Mouse (Mus musculus) midbrain, embryonic 10.5 days (tissue): ENCODE results near the gene Lekr1. TPM values are rescaled to one million over a fixed set of nuclear protein-coding genes. Genes with fewer than 3 reads are reported as not detected.
A peak's percentile ranks its signal among the peaks of the same experiment; 100 is the strongest.

ENCODE experiments used
- DNase-seq: peaks from one replicate; pipeline ENCODE4 v3.0.0-alpha.2; 2017; ENCODE audit warnings: low spot score
- H3K27ac ChIP-seq: fragments of 300-500 bp; sonication (generic); replicated peaks from 2 replicates; pipeline ENCODE4 v1.5.1; 2016; ENCODE audit warnings: mild to moderate bottlenecking
- H3K27me3 ChIP-seq: fragments of 300-500 bp; sonication (generic); 2 replicates; pipeline ENCODE4 v1.6.1; 2016; ENCODE audit warnings: low read depth, mild to moderate bottlenecking; ENCODE audit not compliant: poor library complexity, severe bottlenecking
- H3K36me3 ChIP-seq: fragments of 300-500 bp; sonication (generic); 2 replicates; pipeline ENCODE4 v1.6.1; 2016; ENCODE audit warnings: mild to moderate bottlenecking, moderate library complexity
- H3K4me1 ChIP-seq: fragments of 300-500 bp; sonication (generic); 2 replicates; pipeline ENCODE4 v1.6.1; 2016
- H3K4me3 ChIP-seq: fragments of 300-500 bp; sonication (generic); 2 replicates; pipeline ENCODE4 v1.5.1; 2016; ENCODE audit warnings: mild to moderate bottlenecking, moderate library complexity
- H3K9me3 ChIP-seq: fragments of 300-500 bp; sonication (generic); replicated peaks from 2 replicates; pipeline ENCODE4 v1.6.1; 2016; ENCODE audit warnings: mild to moderate bottlenecking
- WGBS: fragments of 180-500 bp; shearing (Covaris S2); methylation state at CpG from one replicate; pipeline ENCODE4 v1.1.7; 2016; 5-methylcytosine and 5-hydroxymethylcytosine counted together
- polyA plus RNA-seq: library from polyadenylated mRNA; unstranded; fragments of >200 nt; fragmentation: Nextera tagmentation; extraction: Ambion mirVana; gene quantifications from 2 replicates; pipeline ENCODE4 v1.2.1, GENCODE M21; 2016

Gene Lekr1
- polyA plus RNA-seq, 1 experiment from 2014 or later, result 3.6 TPM

DNA sequence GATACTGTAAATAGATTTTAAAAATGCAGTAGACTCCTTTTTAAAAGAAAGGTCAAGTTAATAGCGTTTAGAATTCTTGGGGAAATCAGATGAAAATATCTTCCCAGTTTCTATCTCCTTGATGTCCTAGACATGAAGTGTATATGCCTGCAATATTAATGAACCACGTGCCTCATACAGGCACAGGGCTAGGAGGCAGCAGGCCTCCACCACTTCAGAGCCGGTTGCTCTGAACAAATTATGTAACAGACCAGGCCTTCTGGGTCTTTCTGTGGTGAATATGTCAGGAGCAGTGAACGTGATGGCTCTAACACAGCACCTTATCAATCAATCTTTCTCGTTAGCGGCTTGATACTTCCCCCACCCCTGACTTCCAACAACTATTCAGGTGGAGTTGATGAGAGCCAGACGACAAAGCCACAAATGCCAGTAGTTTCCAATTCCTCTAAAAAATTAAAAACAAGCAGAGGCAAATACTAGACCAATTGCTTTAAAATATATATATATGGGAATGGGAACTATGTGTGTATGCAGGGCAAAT lies 164.0 kb downstream of the Lekr1 start:
- no peaks in the 10 kb centered on the region for H3K36me3 ChIP-seq
- no peak for DNase-seq
- peaks cover 34% of the 10 kb centered on the region for H3K27me3 ChIP-seq
- 85% methylated on average over 7 of the region's 7 CpGs for WGBS
- H3K9me3 ChIP-seq, result no peaks in the 10 kb centered on the region
- H3K27ac ChIP-seq, result no peak overlapping the region
- H3K4me3 ChIP-seq, result no peak overlapping the region
- peaks cover 14% of the 10 kb centered on the region for H3K4me1 ChIP-seq

GRCm38 (mm10) chr3:65830801-65831200 lies 164.8 kb downstream of the Lekr1 start:
- H3K9me3 ChIP-seq, result no peaks in the 10 kb centered on the region
- no peak overlapping the region for H3K27ac ChIP-seq
- H3K4me3 ChIP-seq, result no peak overlapping the region
- DNase-seq, result no peak
- H3K27me3 ChIP-seq, result peaks cover 34% of the 10 kb centered on the region
- H3K4me1 ChIP-seq, result peaks cover 14% of the 10 kb centered on the region
- H3K36me3 ChIP-seq, result no peaks in the 10 kb centered on the region
- 47% methylated on average over 16 of the region's 16 CpGs for WGBS

GRCm38 (mm10) chr3:65832398-65832797 lies 166.4 kb downstream of the Lekr1 start:
- Histone ChIP-seq H3K4me1 (peaks cover 14% of the 10 kb centered on the region), H3K36me3 (no peaks in the 10 kb centered on the region), H3K27ac (no peak overlapping the region), H3K9me3 (no peaks in the 10 kb centered on the region), H3K27me3 (peaks cover 34% of the 10 kb centered on the region), H3K4me3 (no peak overlapping the region)
- WGBS, result 75% methylated on average over 7 of the region's 7 CpGs
- no peak for DNase-seq

- H3K27ac ChIP-seq, result no peak overlapping the region
- peaks cover 4% of the 10 kb centered on the region; the same call in 1 of the 2 replicates for H3K27me3 ChIP-seq
- H3K9me3 ChIP-seq, result no peaks in the 10 kb centered on the region
- H3K4me1 ChIP-seq, result 0 out of 2 replicates have a peak, but pooled peaks cover 2% of the 10 kb centered on the region
- no peaks in the 10 kb centered on the region for H3K36me3 ChIP-seq
- WGBS, result 84% methylated on average over 5 of the region's 5 CpGs
- no peak overlapping the region for H3K4me3 ChIP-seq
- DNase-seq, result no peak
Measured at GRCm38 (mm10) chr3:65836435-65836834, 170.4 kb downstream of the Lekr1 start.

- DNase-seq, result peak; percentile 6
- H3K36me3 ChIP-seq, result no peaks in the 10 kb centered on the region
- no peaks in the 10 kb centered on the region for H3K9me3 ChIP-seq
Measured at GRCm38 (mm10) chr3:65839664-65840063, 173.6 kb downstream of the Lekr1 start.

DNA sequence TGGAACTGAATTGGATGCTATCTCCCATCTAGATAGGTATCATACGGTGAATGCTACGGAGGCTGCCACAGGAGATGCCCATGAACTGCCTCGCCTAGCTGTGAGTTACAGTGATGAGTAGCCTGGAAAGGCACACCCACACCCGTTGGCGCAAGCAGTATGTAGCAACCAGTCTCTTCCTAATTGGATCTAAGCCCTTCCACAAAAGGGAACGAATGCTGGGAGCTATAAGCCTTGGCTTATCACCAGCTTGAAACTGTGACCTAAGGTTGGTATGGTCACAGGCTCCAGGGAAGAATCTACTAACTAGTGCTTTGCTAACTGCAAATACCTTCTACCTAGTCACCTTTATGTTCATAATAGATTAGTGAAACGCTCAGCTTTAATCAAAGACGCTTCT lies 175.1 kb downstream of the Lekr1 start:
- no peaks in the 10 kb centered on the region; the same call in 1 of the 2 replicates for H3K27me3 ChIP-seq
- H3K36me3 ChIP-seq, result no peaks in the 10 kb centered on the region
- 0 out of 2 replicates have a peak, but pooled peaks cover 2% of the 10 kb centered on the region for H3K4me1 ChIP-seq
- H3K4me3 ChIP-seq, result no peak overlapping the region
- WGBS, result 85% methylated on average over 8 of the region's 8 CpGs
- H3K9me3 ChIP-seq, result no peaks in the 10 kb centered on the region
- no peak overlapping the region for H3K27ac ChIP-seq
- no peak for DNase-seq

More at GRCm38 (mm10) chr3:65839664-65840063, 173.6 kb downstream of the Lekr1 start:
- no peak overlapping the region for H3K4me3 ChIP-seq
- H3K27me3 ChIP-seq, result no peaks in the 10 kb centered on the region; the same call in 1 of the 2 replicates
- H3K4me1 ChIP-seq, result 0 out of 2 replicates have a peak, but pooled peaks cover 2% of the 10 kb centered on the region
- H3K27ac ChIP-seq, result no peak overlapping the region

DNA sequence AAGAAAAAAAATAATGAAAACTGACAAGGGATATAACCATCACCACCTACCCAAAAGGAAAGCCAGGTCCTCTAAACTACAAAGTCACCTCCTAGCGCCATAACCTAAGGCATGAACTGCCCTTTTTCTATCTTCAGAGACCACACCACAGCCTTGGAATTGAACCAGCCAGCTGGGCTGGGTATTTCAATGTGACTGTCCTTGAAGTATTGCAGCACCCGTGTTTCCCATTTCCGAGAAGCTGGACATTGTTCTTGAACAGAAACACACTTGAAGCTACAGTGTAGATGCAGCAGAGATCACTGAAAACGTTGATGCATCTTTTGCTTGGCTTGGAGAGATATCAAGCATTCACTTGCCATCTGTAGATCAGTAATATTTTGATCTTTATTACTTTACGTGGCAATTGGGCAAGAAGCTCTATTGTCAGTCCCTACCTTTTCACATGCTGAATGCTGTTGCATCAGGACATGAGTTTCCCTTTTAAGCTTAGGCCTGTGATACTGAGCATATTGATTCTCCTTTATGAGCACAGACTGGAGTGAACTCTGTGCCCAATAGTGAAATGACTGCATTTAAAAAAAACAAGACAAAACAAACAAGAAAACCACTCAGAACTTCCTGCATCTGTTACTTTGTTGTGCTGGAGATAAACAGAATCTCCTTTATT lies 176.6 kb downstream of the Lekr1 start:
- no peak overlapping the region for H3K27ac ChIP-seq
- 88% methylated on average over 5 of the region's 5 CpGs for WGBS
- no peak overlapping the region for H3K4me3 ChIP-seq
- no peaks in the 10 kb centered on the region; the same call in 1 of the 2 replicates for H3K27me3 ChIP-seq
- H3K36me3 ChIP-seq, result no peaks in the 10 kb centered on the region
- H3K9me3 ChIP-seq, result no peaks in the 10 kb centered on the region
- 0 out of 2 replicates have a peak, but pooled peaks cover 2% of the 10 kb centered on the region for H3K4me1 ChIP-seq
- DNase-seq, result peak; percentile 5

- 76% methylated on average over 4 of the region's 4 CpGs for WGBS
- Histone ChIP-seq H3K27me3 (no peaks in the 10 kb centered on the region; the same call in 1 of the 2 replicates), H3K27ac (no peak overlapping the region), H3K4me3 (no peak overlapping the region), H3K36me3 (no peaks in the 10 kb centered on the region), H3K9me3 (no peaks in the 10 kb centered on the region), H3K4me1 (0 out of 2 replicates have a peak, but pooled peaks cover 2% of the 10 kb centered on the region)
- DNase-seq, result peak; percentile 6
Measured at GRCm38 (mm10) chr3:65843185-65843552, 177.1 kb downstream of the Lekr1 start.

DNA sequence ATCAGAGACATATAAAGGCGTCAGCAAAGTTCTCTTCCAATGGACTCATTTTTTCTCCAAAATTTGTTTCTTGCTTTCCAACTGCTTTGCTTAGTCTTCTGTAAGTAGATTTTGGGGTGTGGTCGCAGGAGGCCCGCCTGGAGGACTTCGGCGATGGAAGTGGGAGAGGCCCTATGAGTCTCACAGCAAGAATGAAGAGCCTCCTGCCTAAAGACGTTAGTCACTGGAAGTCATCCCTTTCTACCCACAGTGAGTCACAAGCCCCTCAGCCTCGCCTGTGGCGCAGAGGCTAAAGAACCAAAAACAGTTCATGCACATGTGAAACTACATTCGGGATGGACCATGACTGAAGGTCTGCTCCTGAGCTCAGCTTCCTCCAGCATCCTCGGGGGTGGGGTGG lies 178.3 kb downstream of the Lekr1 start:
- H3K27ac ChIP-seq, result no peak overlapping the region
- 0 out of 2 replicates have a peak, but pooled peaks cover 2% of the 10 kb centered on the region for H3K4me1 ChIP-seq
- H3K4me3 ChIP-seq, result no peak overlapping the region
- H3K9me3 ChIP-seq, result no peaks in the 10 kb centered on the region
- no peaks in the 10 kb centered on the region for H3K36me3 ChIP-seq
- H3K27me3 ChIP-seq, result no peaks in the 10 kb centered on the region; the same call in 1 of the 2 replicates
- DNase-seq, result peak; percentile 0
- WGBS, result 87% methylated on average over 10 of the region's 10 CpGs

DNA sequence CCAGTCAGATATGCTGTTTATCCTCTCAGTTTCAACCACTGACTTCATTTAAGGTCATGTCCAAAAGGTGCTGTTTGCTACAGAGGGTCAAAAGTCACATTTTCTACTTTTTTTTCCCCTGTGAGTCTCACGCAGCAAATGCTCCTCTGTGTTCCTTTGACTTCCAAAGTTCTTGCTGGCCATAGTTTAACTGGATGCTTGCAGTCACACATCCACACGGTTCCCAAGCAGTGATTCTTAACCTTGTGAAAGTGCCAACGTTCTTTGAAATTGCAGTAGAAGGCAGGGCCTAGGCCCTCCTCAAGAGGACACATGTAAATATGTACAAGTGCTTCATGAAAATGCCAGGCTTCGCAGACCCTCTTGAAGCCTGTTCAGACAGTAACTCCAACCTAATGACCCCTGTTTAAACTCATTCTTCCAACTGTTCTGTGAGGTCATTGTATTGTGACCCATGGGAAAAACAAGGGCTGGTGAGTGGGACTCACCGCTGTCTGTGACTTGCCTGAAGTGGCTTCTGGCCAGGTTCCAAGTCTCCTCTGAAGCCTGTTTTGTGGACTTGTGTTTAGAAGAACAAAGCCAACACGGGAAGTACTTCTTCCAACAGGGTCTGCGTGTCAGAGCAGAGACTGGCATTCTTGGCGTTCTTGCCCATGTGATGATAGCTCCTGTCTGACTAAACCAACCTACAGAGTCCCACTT lies 179.0 kb downstream of the Lekr1 start:
- 0 out of 2 replicates have a peak, but pooled peaks cover under 1% of the 10 kb centered on the region for H3K4me1 ChIP-seq
- H3K27ac ChIP-seq, result no peak overlapping the region
- no peak overlapping the region for H3K4me3 ChIP-seq
- H3K9me3 ChIP-seq, result no peaks in the 10 kb centered on the region
- DNase-seq, result peak; percentile 9
- 84% methylated on average over 8 of the region's 8 CpGs for WGBS
- no peaks in the 10 kb centered on the region for H3K36me3 ChIP-seq
- H3K27me3 ChIP-seq, result no peaks in the 10 kb centered on the region; the same call in 1 of the 2 replicates

DNA sequence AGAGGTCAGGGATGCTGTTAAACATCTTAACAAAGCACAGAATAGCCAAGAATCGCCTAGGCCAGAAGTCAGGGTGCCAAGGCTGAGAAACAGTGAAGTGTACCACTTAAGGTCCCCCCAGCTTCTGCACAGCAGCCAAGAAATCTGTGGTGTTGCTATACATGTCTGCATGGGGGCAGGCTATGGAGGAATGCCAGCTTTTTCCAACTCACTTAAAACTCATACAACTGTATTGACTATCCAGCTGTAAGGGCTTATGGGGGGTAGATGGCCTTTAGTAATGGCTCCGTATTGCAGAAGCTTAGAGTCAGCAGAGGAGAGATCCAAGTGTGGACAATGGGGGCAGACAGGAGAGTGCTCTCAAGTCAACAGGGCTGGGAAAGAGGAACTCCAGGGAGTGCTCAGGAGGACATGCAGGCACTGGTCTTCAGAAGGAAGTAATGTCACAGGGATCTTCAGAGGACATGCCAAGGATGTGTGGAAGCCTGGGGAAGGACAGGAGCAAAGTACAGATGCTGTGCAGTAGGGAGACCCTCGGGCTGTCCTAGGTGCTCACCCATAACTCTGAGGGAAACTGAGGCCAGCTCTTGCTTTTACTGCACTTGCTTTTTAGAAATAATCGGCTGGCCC lies 181.2 kb downstream of the Lekr1 start:
- Histone ChIP-seq H3K36me3 (no peaks in the 10 kb centered on the region), H3K4me1 (no peaks in the 10 kb centered on the region), H3K9me3 (no peaks in the 10 kb centered on the region), H3K27ac (no peak overlapping the region), H3K27me3 (no peaks in the 10 kb centered on the region), H3K4me3 (no peak overlapping the region)
- DNase-seq, result no peak
- WGBS, result 79% methylated on average over 4 of the region's 4 CpGs

GRCm38 (mm10) chr3:65853746-65854145 lies 187.7 kb downstream of the Lekr1 start:
- Histone ChIP-seq H3K9me3 (no peaks in the 10 kb centered on the region), H3K27ac (no peak overlapping the region), H3K4me1 (peaks cover 15% of the 10 kb centered on the region), H3K36me3 (no peaks in the 10 kb centered on the region), H3K4me3 (no peak overlapping the region), H3K27me3 (peaks cover 26% of the 10 kb centered on the region)
- 92% methylated on average over 5 of the region's 5 CpGs for WGBS
- no peak for DNase-seq
